Mouse (Mus musculus) large intestine, adult 2 months (tissue): ENCODE results near the gene Tmem59l. TPM values are rescaled to one million over a fixed set of nuclear protein-coding genes. Genes with fewer than 3 reads are reported as not detected.

Experiments
- DNase-seq: peaks from one replicate; pipeline ENCODE4 v3.0.0-alpha.2; 2012; ENCODE audit warnings: low read depth, low spot score
- WGBS: fragments of 180-500 bp; shearing (Covaris S2); methylation state at CpG from one replicate; pipeline ENCODE4 v1.1.7; 2018; 5-methylcytosine and 5-hydroxymethylcytosine counted together
- polyA plus RNA-seq: library from polyadenylated mRNA; depleted of rRNA; stranded (reverse); fragments of >200 nt; gene quantifications from 2 replicates; pipeline ENCODE4 v1.2.3, GENCODE M21; 2012

Gene Tmem59l
- polyA plus RNA-seq, 1 experiment = 2.4 TPM

GRCm38 (mm10) chr8:70467229-70467725 is 19.9 kb downstream of the Tmem59l start:
- WGBS = 68% methylated on average over 5 of the region's 5 CpGs

GRCm38 (mm10) chr8:70466771-70467170 is 20.4 kb downstream of the Tmem59l start:
- DNase-seq = no peak
- WGBS = 60% methylated on average over 11 of the region's 11 CpGs

More at GRCm38 (mm10) chr8:70467229-70467725, 19.9 kb downstream of the Tmem59l start:
- no peak for DNase-seq

GRCm38 (mm10) chr8:70466305-70466704 is 20.9 kb downstream of the Tmem59l start:
- 92% methylated on average over 4 of the region's 4 CpGs for WGBS
- DNase-seq = no peak

- no peak for DNase-seq
- WGBS = 98% methylated on average over 4 of the region's 4 CpGs
These were observed 21.5 kb downstream of the Tmem59l start for GRCm38 (mm10) chr8:70465701-70466100.

GRCm38 (mm10) chr8:70464162-70464561 is 23.0 kb downstream of the Tmem59l start:
- no peak for DNase-seq
- WGBS = 91% methylated on average over 6 of the region's 6 CpGs

GRCm38 (mm10) chr8:70463306-70463705 is 23.9 kb downstream of the Tmem59l start:
- no peak for DNase-seq
- 88% methylated on average over 4 of the region's 4 CpGs for WGBS

- no peak for DNase-seq
- WGBS = 73% methylated on average over 8 of the region's 8 CpGs
These were observed 24.7 kb downstream of the Tmem59l start for GRCm38 (mm10) chr8:70462516-70462813.

- 88% methylated on average over 16 of the region's 16 CpGs for WGBS
- no peak for DNase-seq
These were observed 25.2 kb downstream of the Tmem59l start for GRCm38 (mm10) chr8:70461765-70462515.

GRCm38 (mm10) chr8:70460606-70461005 is 26.6 kb downstream of the Tmem59l start:
- WGBS = 70% methylated on average over 9 of the region's 9 CpGs
- no peak for DNase-seq

- 86% methylated on average over 5 of the region's 5 CpGs for WGBS
- DNase-seq = no peak
These were observed 27.0 kb downstream of the Tmem59l start for GRCm38 (mm10) chr8:70460199-70460598.

GRCm38 (mm10) chr8:70459636-70460035 is 27.5 kb downstream of the Tmem59l start:
- WGBS = 96% methylated on average over 2 of the region's 2 CpGs
- no peak for DNase-seq

GRCm38 (mm10) chr8:70458462-70458861 is 28.7 kb downstream of the Tmem59l start:
- DNase-seq = no peak
- WGBS = 88% methylated on average over 3 of the region's 3 CpGs

GRCm38 (mm10) chr8:70457882-70458281 is 29.3 kb downstream of the Tmem59l start:
- WGBS = 91% methylated on average over 6 of the region's 6 CpGs
- no peak for DNase-seq

- 71% methylated on average over 1 of the region's 1 CpGs for WGBS
- DNase-seq = no peak
These were observed 30.2 kb downstream of the Tmem59l start for GRCm38 (mm10) chr8:70456996-70457395.

- WGBS = 86% methylated on average over 5 of the region's 5 CpGs
- no peak for DNase-seq
These were observed 33.3 kb downstream of the Tmem59l start for GRCm38 (mm10) chr8:70453852-70454251.

GRCm38 (mm10) chr8:70452196-70452966 is 34.8 kb downstream of the Tmem59l start:
- no peak for DNase-seq
- 83% methylated on average over 52 of the region's 52 CpGs for WGBS

GRCm38 (mm10) chr8:70447639-70448420 is 39.3 kb downstream of the Tmem59l start:
- 63% methylated on average over 19 of the region's 19 CpGs for WGBS
- DNase-seq = no peak

GRCm38 (mm10) chr8:70445988-70446387 is 41.2 kb downstream of the Tmem59l start:
- no peak for DNase-seq
- WGBS = 55% methylated on average over 1 of the region's 1 CpGs

GRCm38 (mm10) chr8:70443326-70443725 is 43.8 kb downstream of the Tmem59l start:
- 74% methylated on average over 4 of the region's 4 CpGs for WGBS
- DNase-seq = no peak

GRCm38 (mm10) chr8:70441565-70441964 is 45.6 kb downstream of the Tmem59l start:
- DNase-seq = no peak
- 63% methylated on average over 3 of the region's 3 CpGs for WGBS
